ENCODE assay signal across 9 mouse cellular contexts in genomic region chr8:117562445-117563014, GRCm38 (mm10).
DNase-seq lines count a peak whose midpoint lies in the region; ATAC-seq lines count a peak whose summit lies in the region.
"Had no signal": no experiment of that assay in that cellular context is flagged by ENCODE, and none has a peak within 500 bp of the region (broad histone marks: within the 10 kb centered on the region; RNA-seq: fewer than 3 reads in every experiment).

No protein-coding gene starts in this region.

- 0 out of 2 replicates have a peak, but pooled peaks cover 5% of the 10 kb centered on the region for H3K4me1 ChIP-seq in kidney, embryonic 14.5 days (ENCODE audit: control insufficient read depth, insufficient read depth, low read length)
- H3K4me1 ChIP-seq in embryonic facial prominence, embryonic 12.5 days: no peaks in the 10 kb centered on the region; the same call in 1 of the 2 replicates
- H3K4me1 ChIP-seq in intestine, embryonic 16.5 days (ENCODE audit: control insufficient read depth, insufficient read depth, low read length): peaks cover 12% of the 10 kb centered on the region
- peaks cover 7% of the 10 kb centered on the region; the same call in 1 of the 2 replicates for H3K4me1 ChIP-seq in midbrain, embryonic 15.5 days

- DNase-seq in kidney, postnatal 4 days: no peak
- no peak for DNase-seq in testis, postnatal 10 days (ENCODE audit: low spot score)
- DNase-seq: cerebellum, postnatal 14 days had no signal

- no peaks in the 10 kb centered on the region; the same call in 1 of the 2 replicates for H3K27me3 ChIP-seq in kidney, embryonic 14.5 days (ENCODE audit: control insufficient read depth, insufficient read depth, low read length)
- H3K27me3 ChIP-seq in embryonic facial prominence, embryonic 12.5 days: 0 out of 2 replicates have a peak, but pooled peaks cover 3% of the 10 kb centered on the region
- H3K27me3 ChIP-seq in intestine, embryonic 16.5 days (replicated peaks; ENCODE audit: control insufficient read depth, insufficient read depth, low read length): no peaks in the 10 kb centered on the region
- 0 out of 2 replicates have a peak, but pooled peaks cover 6% of the 10 kb centered on the region for H3K27me3 ChIP-seq in midbrain, embryonic 15.5 days (replicated peaks)

- H3K9me3 ChIP-seq in kidney, embryonic 14.5 days (ENCODE audit: control insufficient read depth, low read length): no peaks in the 10 kb centered on the region
- no peaks in the 10 kb centered on the region for H3K9me3 ChIP-seq in embryonic facial prominence, embryonic 12.5 days
- H3K9me3 ChIP-seq in intestine, embryonic 16.5 days (ENCODE audit: control insufficient read depth, low read length): no peaks in the 10 kb centered on the region
- no peaks in the 10 kb centered on the region for H3K9me3 ChIP-seq in midbrain, embryonic 15.5 days

- peak overlapping the region; percentile 25 for H3K4me3 ChIP-seq in kidney, embryonic 14.5 days (ENCODE audit: low read length)
- H3K4me3 ChIP-seq in embryonic facial prominence, embryonic 12.5 days: 0 out of 2 replicates have a peak overlapping the region, but pooled peaks have one; percentile 6
- peak overlapping the region; percentile 25 for H3K4me3 ChIP-seq in intestine, embryonic 16.5 days (ENCODE audit: low read length)
- peak overlapping the region; percentile 9; the same call in 1 of the 2 replicates for H3K4me3 ChIP-seq in midbrain, embryonic 15.5 days

- peak overlapping the region; percentile 38; the same call in 1 of the 2 replicates for H3K4me2 ChIP-seq in kidney, embryonic 14.5 days (replicated peaks; ENCODE audit: low read depth, low read length)
- peak overlapping the region; percentile 38; the same call in 1 of the 2 replicates for H3K4me2 ChIP-seq in embryonic facial prominence, embryonic 12.5 days (replicated peaks)
- peak overlapping the region; percentile 47 for H3K4me2 ChIP-seq in intestine, embryonic 16.5 days (ENCODE audit: low read depth, low read length)
- peak overlapping the region; percentile 32 for H3K4me2 ChIP-seq in midbrain, embryonic 15.5 days

- WGBS in kidney, embryonic 14.5 days: 40% methylated on average over 16 of the region's 16 CpGs
- 44% methylated on average over 16 of the region's 16 CpGs for WGBS in embryonic facial prominence, embryonic 12.5 days
- 30% methylated on average over 16 of the region's 16 CpGs for WGBS in intestine, embryonic 16.5 days
- 23% methylated on average over 16 of the region's 16 CpGs for WGBS in midbrain, embryonic 15.5 days

- no peaks in the 10 kb centered on the region for H3K36me3 ChIP-seq in kidney, embryonic 14.5 days (ENCODE audit: control insufficient read depth, insufficient read depth, low read length)
- no peaks in the 10 kb centered on the region for H3K36me3 ChIP-seq in embryonic facial prominence, embryonic 12.5 days
- H3K36me3 ChIP-seq in intestine, embryonic 16.5 days (ENCODE audit: control insufficient read depth, insufficient read depth, low read length): no peaks in the 10 kb centered on the region
- H3K36me3 ChIP-seq in midbrain, embryonic 15.5 days (replicated peaks): no peaks in the 10 kb centered on the region

- no peak overlapping the region for H3K9ac ChIP-seq in kidney, embryonic 14.5 days (ENCODE audit: low read depth, low read length)
- no peak overlapping the region for H3K9ac ChIP-seq in embryonic facial prominence, embryonic 12.5 days
- no peak overlapping the region for H3K9ac ChIP-seq in intestine, embryonic 16.5 days (ENCODE audit: low read depth, low read length)
- no peak overlapping the region for H3K9ac ChIP-seq in midbrain, embryonic 15.5 days

- ATAC-seq in kidney, embryonic 14.5 days (ENCODE audit: low FRiP score, low TSS enrichment): 0 out of 2 replicates have a peak, but pooled peaks have one; percentile 10
- ATAC-seq in embryonic facial prominence, embryonic 12.5 days (ENCODE audit: insufficient number of reproducible peaks, insufficient read depth, low FRiP score, low TSS enrichment): no peak
- ATAC-seq in intestine, embryonic 16.5 days: peak; percentile 75
- ATAC-seq in midbrain, embryonic 15.5 days (replicated peaks): no peak
- no peak for ATAC-seq in CD4-positive, CD25-positive, alpha-beta regulatory T cell, adult 4 months
- no peak for ATAC-seq in frontal cortex, adult (ENCODE audit: low TSS enrichment)

- no peak overlapping the region for H3K27ac ChIP-seq in kidney, embryonic 14.5 days (ENCODE audit: low read depth, low read length)
- H3K27ac ChIP-seq in embryonic facial prominence, embryonic 12.5 days: no peak overlapping the region
- H3K27ac ChIP-seq in intestine, embryonic 16.5 days (ENCODE audit: low read length): no peak overlapping the region
- no peak overlapping the region for H3K27ac ChIP-seq in midbrain, embryonic 15.5 days

Comparison
In these comparisons a context has a peak if more than half of its experiments do, and no peak if none do; other contexts are left out.
1. ATAC-seq: peak in kidney, embryonic 14.5 days (single experiment) and intestine, embryonic 16.5 days (single experiment); none in embryonic facial prominence, embryonic 12.5 days (single experiment), midbrain, embryonic 15.5 days (single experiment), CD4-positive, CD25-positive, alpha-beta regulatory T cell, adult 4 months (single experiment) and frontal cortex, adult (single experiment).
2. Peak in every context shown above with its lines, with median percentiles within 50 percentile points of each other: H3K4me2 ChIP-seq and H3K4me3 ChIP-seq.